Mouse (Mus musculus) heart, embryonic 13.5 days (tissue): ENCODE measurements at regions not wholly inside any gene's neighbourhood (a gene's known extent, or its start where the extent isn't known, plus 50 kb on each side); places are given as distances from the start of the nearest gene placed in this dataset.

Experiments used
- ATAC-seq: fragments of 200-750 bp; cut with Nextera tagmentation; 2 replicates; pipeline ENCODE4 v1.8.0; 2017; ENCODE audit warnings: moderate TSS enrichment; ENCODE audit not compliant: insufficient number of reproducible peaks, low FRiP score, low TSS enrichment; ENCODE audit errors: extremely low read depth
- H3K27ac ChIP-seq: fragments of 300-500 bp; sonication (generic); replicated peaks from 2 replicates; pipeline ENCODE4 v1.5.1; 2015; ENCODE audit warnings: moderate library complexity, mild to moderate bottlenecking, inconsistent platforms
- H3K27me3 ChIP-seq: fragments of 300-500 bp; sonication (generic); replicated peaks from 2 replicates; pipeline ENCODE4 v1.6.1; 2015; ENCODE audit warnings: mild to moderate bottlenecking, inconsistent platforms
- H3K36me3 ChIP-seq: fragments of 300-500 bp; sonication (generic); 2 replicates; pipeline ENCODE4 v1.6.1; 2015; ENCODE audit warnings: mild to moderate bottlenecking, inconsistent platforms
- H3K4me1 ChIP-seq: fragments of 300-500 bp; sonication (generic); 2 replicates; pipeline ENCODE4 v1.6.1; 2015; ENCODE audit warnings: inconsistent platforms
- H3K4me2 ChIP-seq: fragments of 300-500 bp; sonication (generic); 2 replicates; pipeline ENCODE4 v1.6.1; 2015; ENCODE audit warnings: inconsistent platforms, mild to moderate bottlenecking, moderate library complexity
- H3K4me3 ChIP-seq: fragments of 300-500 bp; sonication (generic); 2 replicates; pipeline ENCODE4 v1.5.1; 2015; ENCODE audit warnings: moderate library complexity, mild to moderate bottlenecking, inconsistent platforms
- H3K9ac ChIP-seq: fragments of 300-500 bp; sonication (generic); 2 replicates; pipeline ENCODE4 v1.6.1; 2015; ENCODE audit warnings: inconsistent platforms, mild to moderate bottlenecking, moderate library complexity
- H3K9me3 ChIP-seq: fragments of 300-500 bp; sonication (generic); 2 replicates; pipeline ENCODE4 v1.6.1; 2016; ENCODE audit warnings: inconsistent platforms
- WGBS: fragments of 180-500 bp; shearing (Covaris S2); methylation state at CpG from one replicate; pipeline ENCODE4 v1.1.7; 2015; ENCODE audit warnings: mixed read lengths; 5-methylcytosine and 5-hydroxymethylcytosine counted together

DNA sequence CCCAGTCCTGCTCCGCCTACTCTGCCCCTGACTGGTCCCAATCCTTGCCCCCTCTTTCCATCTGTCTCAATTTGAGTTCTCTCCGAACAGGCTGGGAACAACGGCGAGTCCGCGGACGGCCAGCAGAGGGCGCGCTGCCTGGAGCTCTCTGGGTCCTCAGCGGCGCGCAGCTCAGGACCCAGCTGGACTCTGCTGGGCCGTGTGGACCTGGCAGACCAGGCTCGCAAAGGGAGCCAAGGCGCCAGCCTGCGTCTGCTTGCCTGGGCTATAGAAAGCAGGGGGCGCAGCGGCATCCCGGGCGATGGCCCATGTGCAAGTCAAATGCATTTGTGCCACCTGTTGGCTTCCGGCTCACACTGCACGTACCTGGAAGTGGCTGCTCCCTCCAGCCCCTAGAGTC is 100.0 kb upstream of the Irx4 start:
- Histone ChIP-seq H3K27ac (0 out of 2 replicates have a peak overlapping the region, but pooled peaks have one; percentile 36), H3K36me3 (no peaks in the 10 kb centered on the region), H3K9ac (peak overlapping the region; percentile 71), H3K9me3 (no peaks in the 10 kb centered on the region), H3K4me3 (peak overlapping the region; percentile 37), H3K4me2 (peak overlapping the region; percentile 66), H3K27me3 (0 out of 2 replicates have a peak, but pooled peaks cover 12% of the 10 kb centered on the region), H3K4me1 (peaks cover 12% of the 10 kb centered on the region)
- peak; percentile 76 for ATAC-seq
- 1% methylated on average over 22 of the region's 22 CpGs for WGBS

DNA sequence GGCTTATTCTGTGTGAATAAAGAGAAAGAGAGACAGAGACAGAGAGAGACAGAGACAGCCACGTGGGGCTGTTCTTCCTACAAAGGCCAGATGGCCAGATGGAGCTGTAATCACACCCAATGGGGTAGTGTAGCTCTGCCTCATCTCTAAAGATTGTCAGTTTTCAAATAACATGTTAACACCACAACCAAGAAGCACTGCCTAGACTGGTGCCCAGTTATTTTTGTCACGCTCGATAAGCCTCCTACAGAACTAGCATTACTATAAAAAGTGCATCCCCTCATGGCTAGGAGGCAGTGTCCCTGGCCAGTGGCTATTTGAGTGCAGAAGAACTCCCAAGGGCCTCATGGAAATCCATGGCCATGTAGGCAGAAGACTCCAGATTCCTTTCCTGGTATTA is 90.0 kb upstream of the Irx4 start:
- H3K9me3 ChIP-seq: no peaks in the 10 kb centered on the region
- H3K9ac ChIP-seq: no peak overlapping the region
- no peak overlapping the region for H3K4me3 ChIP-seq
- peaks cover 9% of the 10 kb centered on the region for H3K4me1 ChIP-seq
- no peaks in the 10 kb centered on the region for H3K27me3 ChIP-seq
- 41% methylated on average over 3 of the region's 3 CpGs for WGBS
- peak overlapping the region; percentile 86 for H3K27ac ChIP-seq
- H3K36me3 ChIP-seq: no peaks in the 10 kb centered on the region
- ATAC-seq: no peak; the same call in 1 of the 2 replicates
- H3K4me2 ChIP-seq: no peak overlapping the region

DNA sequence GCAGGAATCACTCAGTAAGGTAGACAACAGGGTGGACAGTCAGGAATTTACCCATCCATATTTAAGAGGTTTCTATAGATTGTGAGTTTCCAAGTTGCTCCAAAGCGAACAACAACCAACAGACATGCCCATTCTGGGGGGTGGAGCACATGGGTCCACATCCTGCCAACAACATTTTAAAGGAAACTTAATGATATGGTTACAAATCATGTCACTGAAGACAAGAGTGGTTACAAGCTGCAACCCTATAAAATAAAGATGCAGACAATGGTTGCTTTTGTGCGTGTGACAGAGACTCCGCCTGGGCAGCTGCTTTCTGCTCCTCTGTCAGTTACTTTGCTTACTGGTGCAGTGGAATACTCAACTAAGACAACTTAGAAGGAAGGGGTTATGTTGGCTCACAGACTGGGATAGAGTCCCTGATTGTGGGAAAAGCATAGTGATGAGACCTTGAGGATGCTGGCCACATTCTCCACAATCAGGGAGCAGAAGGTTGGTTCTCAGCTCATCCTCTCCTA is 52.3 kb upstream of the Irx4 start:
- H3K36me3 ChIP-seq: no peaks in the 10 kb centered on the region
- no peak overlapping the region for H3K4me2 ChIP-seq
- no peak for ATAC-seq
- H3K4me1 ChIP-seq: no peaks in the 10 kb centered on the region
- WGBS: 89% methylated on average over 3 of the region's 3 CpGs
- H3K27me3 ChIP-seq: no peaks in the 10 kb centered on the region
- no peak overlapping the region for H3K4me3 ChIP-seq
- H3K27ac ChIP-seq: no peak overlapping the region
- no peaks in the 10 kb centered on the region; the same call in 1 of the 2 replicates for H3K9me3 ChIP-seq
- H3K9ac ChIP-seq: no peak overlapping the region
